Mouse (Mus musculus) forebrain, embryonic 13.5 days (tissue): ENCODE measurements around the gene Dhh. TPM values are rescaled to one million over a fixed set of nuclear protein-coding genes. Genes with fewer than 3 reads are reported as not detected.

Experiments used
- ATAC-seq: fragments of 200-750 bp; cut with Nextera tagmentation; 2 replicates; pipeline ENCODE4 v1.8.0; 2017
- H3K27ac ChIP-seq: fragments of 300-500 bp; sonication (generic); 2 replicates; pipeline ENCODE4 v1.5.1; 2015; ENCODE audit warnings: inconsistent platforms, mild to moderate bottlenecking, moderate library complexity
- H3K27me3 ChIP-seq: fragments of 300-500 bp; sonication (generic); 2 replicates; pipeline ENCODE4 v1.6.1; 2015; ENCODE audit warnings: mild to moderate bottlenecking, inconsistent platforms
- H3K36me3 ChIP-seq: fragments of 300-500 bp; sonication (generic); 2 replicates; pipeline ENCODE4 v1.6.1; 2015; ENCODE audit warnings: mild to moderate bottlenecking, inconsistent platforms; ENCODE audit not compliant: poor library complexity, severe bottlenecking
- H3K4me1 ChIP-seq: fragments of 300-500 bp; sonication (generic); 2 replicates; pipeline ENCODE4 v1.6.1; 2015; ENCODE audit warnings: inconsistent platforms
- H3K4me2 ChIP-seq: fragments of 300-500 bp; sonication (generic); 2 replicates; pipeline ENCODE4 v1.6.1; 2015; ENCODE audit warnings: inconsistent platforms, mild to moderate bottlenecking, moderate library complexity
- H3K4me3 ChIP-seq: fragments of 300-500 bp; sonication (generic); 2 replicates; pipeline ENCODE4 v1.5.1; 2015; ENCODE audit warnings: mild to moderate bottlenecking, inconsistent platforms
- H3K9ac ChIP-seq: fragments of 300-500 bp; sonication (generic); 2 replicates; pipeline ENCODE4 v1.6.1; 2015; ENCODE audit warnings: mild to moderate bottlenecking, inconsistent platforms
- H3K9me3 ChIP-seq: fragments of 300-500 bp; sonication (generic); replicated peaks from 2 replicates; pipeline ENCODE4 v1.6.1; 2016; ENCODE audit warnings: inconsistent platforms
- WGBS: fragments of 180-500 bp; shearing (Covaris S2); methylation state at CpG from one replicate; pipeline ENCODE4 v1.1.7; 2015; 5-methylcytosine and 5-hydroxymethylcytosine counted together
- polyA plus RNA-seq: library from polyadenylated mRNA; unstranded; fragments of >200 nt; fragmentation: Nextera tagmentation; extraction: Ambion mirVana; gene quantifications from 2 replicates; pipeline ENCODE4 v1.2.1, GENCODE M21; 2015

The Dhh gene
- polyA plus RNA-seq, 1 experiment from 2014 or later: 0.22 TPM

DNA sequence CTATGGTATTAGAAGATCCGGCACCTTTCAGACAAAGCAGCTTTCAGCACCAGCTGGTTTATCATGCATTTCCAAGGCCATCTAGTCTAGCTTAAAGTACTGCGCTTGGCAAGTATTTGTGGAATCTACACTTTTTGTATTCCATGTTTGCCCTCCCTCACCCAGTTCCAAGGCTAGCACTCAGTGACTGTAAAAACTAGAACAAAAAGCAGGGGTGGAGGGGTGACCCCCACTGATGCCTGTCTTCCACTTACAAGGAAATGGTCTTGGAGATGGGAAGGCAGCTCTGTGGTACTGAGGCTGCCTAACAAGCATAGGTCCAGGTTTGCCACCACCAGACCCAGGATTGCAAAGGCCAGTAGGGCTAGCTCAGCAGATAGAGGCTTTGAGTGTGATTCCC, 4.3 kb upstream of the Dhh start:
- Histone ChIP-seq H3K9ac (no peak overlapping the region), H3K4me3 (no peak overlapping the region), H3K27me3 (peaks cover 33% of the 10 kb centered on the region), H3K9me3 (no peaks in the 10 kb centered on the region), H3K4me2 (no peak overlapping the region), H3K4me1 (peaks cover 10% of the 10 kb centered on the region), H3K36me3 (peaks cover 44% of the 10 kb centered on the region), H3K27ac (no peak overlapping the region)
- ATAC-seq: no peak
- 89% methylated on average over 2 of the region's 2 CpGs for WGBS

DNA sequence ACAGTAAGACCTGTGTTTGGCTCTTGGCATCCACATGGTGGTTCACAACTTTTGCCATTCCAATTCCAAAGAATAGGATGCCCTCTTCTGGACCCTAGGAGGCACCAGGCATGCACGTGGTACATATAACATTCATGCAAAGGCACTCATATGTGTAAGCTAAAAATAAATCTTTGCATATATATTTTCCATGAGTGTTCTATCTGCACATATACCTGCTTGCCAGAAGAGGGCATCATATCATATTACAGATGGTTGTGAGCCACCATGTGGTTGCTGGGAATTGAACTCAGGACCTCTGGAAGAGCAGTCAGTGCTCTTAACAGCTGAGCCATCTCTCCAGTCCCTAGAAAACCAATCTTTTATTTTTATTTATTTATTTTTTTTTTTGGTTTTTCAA, 3.2 kb upstream of the Dhh start:
- ATAC-seq: no peak
- no peak overlapping the region for H3K4me3 ChIP-seq
- no peak overlapping the region for H3K27ac ChIP-seq

DNA sequence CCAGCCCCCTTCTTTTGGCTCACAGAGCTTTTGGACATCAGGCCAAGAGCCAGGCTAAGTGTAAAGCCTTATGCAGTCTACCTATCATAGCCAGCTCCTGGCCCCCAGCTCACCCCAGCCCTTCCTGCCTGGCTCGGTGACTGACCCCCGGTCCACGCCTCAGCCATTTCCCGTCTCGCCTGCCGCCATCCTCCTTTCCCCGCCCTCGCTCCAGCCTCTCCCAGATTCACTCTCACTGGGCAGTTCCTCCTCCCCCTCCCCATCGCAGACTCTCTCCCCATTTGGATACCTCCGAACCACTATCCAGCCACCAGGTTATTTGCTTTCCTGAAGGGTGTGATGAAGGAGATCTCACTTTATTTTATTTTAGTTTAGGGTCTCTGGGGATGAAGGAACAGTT, 845 bp downstream of the Dhh start:
- H3K4me3 ChIP-seq: peak overlapping the region; percentile 26
- peaks cover 84% of the 10 kb centered on the region for H3K27me3 ChIP-seq
- H3K9me3 ChIP-seq: no peaks in the 10 kb centered on the region
- no peak overlapping the region for H3K27ac ChIP-seq
- H3K36me3 ChIP-seq: no peaks in the 10 kb centered on the region
- H3K4me2 ChIP-seq: peak overlapping the region; percentile 50
- H3K9ac ChIP-seq: 0 out of 2 replicates have a peak overlapping the region, but pooled peaks have one; percentile 37
- H3K4me1 ChIP-seq: peaks cover 39% of the 10 kb centered on the region
- ATAC-seq: no peak
- 2% methylated on average over 10 of the region's 10 CpGs for WGBS

More for the DNA sequence above, 3.2 kb upstream of the Dhh start:
- H3K9ac ChIP-seq: no peak overlapping the region
- no peak overlapping the region for H3K4me2 ChIP-seq
- peaks cover 34% of the 10 kb centered on the region for H3K36me3 ChIP-seq
- H3K27me3 ChIP-seq: peaks cover 44% of the 10 kb centered on the region
- 68% methylated on average over 1 of the region's 1 CpGs for WGBS
- no peaks in the 10 kb centered on the region for H3K9me3 ChIP-seq
- H3K4me1 ChIP-seq: peaks cover 12% of the 10 kb centered on the region

DNA sequence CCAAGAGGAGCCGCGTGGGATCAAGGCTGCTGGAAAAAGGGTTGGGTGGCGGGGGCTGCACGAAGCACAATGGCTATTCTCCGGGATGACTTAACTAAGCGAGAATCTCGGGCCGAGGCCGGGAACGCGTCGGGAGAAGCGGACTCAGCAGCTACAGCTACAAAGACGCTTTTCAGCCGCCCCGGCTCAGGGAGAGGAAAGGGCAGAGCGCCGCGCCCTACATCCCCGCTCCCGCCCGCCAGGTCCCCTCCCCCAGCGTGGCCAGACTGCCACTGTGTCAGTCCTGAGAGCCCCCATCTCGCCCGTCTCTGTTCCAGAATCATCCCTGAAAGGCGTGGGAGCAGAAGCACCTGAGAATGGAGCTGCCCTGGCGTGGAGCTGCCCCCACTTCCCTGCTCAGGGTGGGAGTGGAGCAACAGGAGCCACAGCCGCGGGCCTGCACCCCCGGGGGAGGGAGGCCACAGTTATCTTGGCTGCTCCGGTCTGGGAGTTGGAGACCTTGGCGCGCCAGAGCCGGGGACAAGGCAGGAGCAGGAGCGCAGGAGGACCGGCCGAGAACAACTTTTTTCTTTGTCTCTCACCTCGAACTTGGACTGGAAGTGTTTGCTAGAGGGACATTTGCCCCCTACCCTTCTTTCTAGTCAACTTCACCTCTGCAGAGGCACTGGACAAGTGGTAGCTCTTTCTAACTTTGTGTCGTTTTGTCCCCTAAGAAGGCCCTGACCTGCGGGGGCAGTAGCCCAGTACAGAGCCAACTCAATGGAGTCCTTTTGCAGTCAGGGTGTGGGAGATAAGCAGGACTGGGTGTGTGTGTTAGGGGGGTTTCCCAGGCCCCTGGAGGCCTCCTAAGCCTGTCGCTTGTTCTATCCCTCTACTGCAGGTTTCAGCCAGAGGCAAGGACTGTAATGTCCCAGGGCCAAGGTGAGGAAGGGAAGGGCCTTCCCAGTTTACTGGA, 2.4 kb downstream of the Dhh start:
- peaks cover 96% of the 10 kb centered on the region for H3K27me3 ChIP-seq
- H3K4me3 ChIP-seq: peak overlapping the region; percentile 48
- no peaks in the 10 kb centered on the region for H3K9me3 ChIP-seq
- H3K4me1 ChIP-seq: peaks cover 39% of the 10 kb centered on the region
- no peak for ATAC-seq
- H3K27ac ChIP-seq: no peak overlapping the region
- 3% methylated on average over 39 of the region's 41 CpGs for WGBS
- H3K4me2 ChIP-seq: peak overlapping the region; percentile 90
- H3K9ac ChIP-seq: peak overlapping the region; percentile 51
- no peaks in the 10 kb centered on the region for H3K36me3 ChIP-seq

DNA sequence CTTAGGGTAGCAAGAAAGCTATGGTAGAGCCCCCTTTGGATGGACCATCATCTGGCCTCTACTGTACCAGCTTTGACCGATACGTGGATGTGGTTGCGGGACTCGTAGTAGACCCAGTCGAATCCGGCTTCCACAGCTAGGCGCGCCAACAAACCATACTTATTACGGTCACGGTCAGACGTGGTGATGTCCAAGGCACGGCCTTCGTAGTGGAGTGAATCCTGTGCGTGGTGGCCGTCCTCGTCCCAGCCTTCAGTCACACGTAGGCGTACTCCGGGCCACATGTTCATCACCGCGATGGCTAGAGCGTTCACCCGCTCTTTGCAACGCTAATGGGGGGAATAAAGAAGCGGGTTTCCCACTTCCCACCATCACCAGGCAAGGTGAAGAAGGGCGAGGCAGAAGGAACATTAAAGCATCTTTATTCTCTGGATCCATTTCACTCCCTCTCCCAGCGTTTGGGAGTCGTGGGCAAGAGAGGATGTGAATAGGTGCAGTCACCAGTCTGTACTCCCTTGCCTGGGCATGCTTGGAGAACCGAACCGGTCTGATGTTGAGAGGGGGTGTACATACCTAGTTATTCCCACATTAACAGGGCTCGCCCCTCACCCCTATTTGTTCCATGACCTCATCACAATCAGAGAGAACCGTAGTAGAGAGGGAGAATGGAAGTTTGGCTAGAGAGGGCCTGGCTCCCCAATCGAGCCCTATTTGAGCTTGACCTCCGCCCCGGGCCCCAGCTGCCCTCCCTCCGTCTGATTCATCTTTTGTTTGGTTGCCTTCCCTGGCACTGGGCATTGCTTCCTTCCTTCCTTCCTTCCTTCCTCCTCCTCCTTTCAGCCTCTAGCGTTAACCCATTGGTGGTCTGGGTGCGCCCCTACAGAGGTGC, 3.4 kb downstream of the Dhh start:
- no peaks in the 10 kb centered on the region for H3K9me3 ChIP-seq
- peak overlapping the region; percentile 57 for H3K9ac ChIP-seq
- peak overlapping the region; percentile 48 for H3K4me3 ChIP-seq
- 3% methylated on average over 38 of the region's 38 CpGs for WGBS
- H3K36me3 ChIP-seq: no peaks in the 10 kb centered on the region
- peaks cover 90% of the 10 kb centered on the region for H3K27me3 ChIP-seq
- peaks cover 39% of the 10 kb centered on the region for H3K4me1 ChIP-seq
- no peak for ATAC-seq
- H3K4me2 ChIP-seq: peak overlapping the region; percentile 90
- no peak overlapping the region for H3K27ac ChIP-seq

DNA sequence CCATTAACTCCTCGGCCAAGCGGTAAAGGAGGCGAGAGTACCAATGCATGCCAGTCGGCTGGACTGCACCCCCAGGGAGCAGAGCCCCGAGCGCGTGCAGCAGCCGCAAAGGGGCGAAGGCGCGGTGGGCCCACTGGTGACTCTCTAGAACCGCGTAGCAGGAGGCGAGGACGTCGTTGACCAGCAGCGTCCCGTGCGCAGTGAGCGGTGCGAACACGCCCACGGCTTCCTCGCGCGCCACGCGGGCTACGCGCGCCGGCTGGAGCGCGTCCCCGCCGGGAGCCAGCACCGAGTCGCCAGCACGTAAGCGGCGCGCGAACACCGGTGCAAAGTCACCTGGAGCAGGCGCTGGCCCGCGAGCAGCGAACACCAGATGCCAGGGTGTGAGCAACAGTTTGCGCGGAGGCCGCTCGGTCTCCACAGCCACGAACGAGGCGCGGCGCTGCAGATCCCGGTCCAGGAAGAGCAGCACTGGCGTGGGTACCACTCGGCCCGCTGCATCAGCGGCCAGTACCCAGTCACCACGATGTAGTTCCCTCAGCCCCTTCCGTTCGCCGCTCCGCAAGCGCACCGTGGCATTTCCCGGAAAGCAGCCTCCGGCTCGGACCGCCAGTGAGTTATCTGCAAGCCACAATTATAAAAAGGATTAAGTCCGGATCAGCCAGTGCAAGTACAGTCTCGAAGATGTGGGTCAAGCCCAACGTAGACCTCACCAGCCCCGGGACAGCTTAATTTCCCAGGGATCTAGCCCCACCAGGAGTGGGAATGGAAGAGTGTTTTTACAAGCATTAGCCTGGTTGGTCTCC, 4.2 kb downstream of the Dhh start, which contains the start of gene Rhebl1:
Gene Rhebl1 (minus strand): TSS at position 601 of the 806 bp plus-strand sequence.
- H3K27ac ChIP-seq: no peak within 1 kb of the TSS
- H3K36me3 ChIP-seq: no peaks in the 10 kb centered on the region
- WGBS: under 1% methylated on average over 77 of the region's 77 CpGs
- peaks cover 81% of the 10 kb centered on the region for H3K27me3 ChIP-seq
- no peaks in the 10 kb centered on the region for H3K9me3 ChIP-seq
- peak within 1 kb of the TSS; percentile 90 for H3K4me2 ChIP-seq
- peaks cover 39% of the 10 kb centered on the region for H3K4me1 ChIP-seq
- peak within 1 kb of the TSS; percentile 57 for H3K9ac ChIP-seq
- peak within 1 kb of the TSS; percentile 48 for H3K4me3 ChIP-seq
- ATAC-seq: no peak

DNA sequence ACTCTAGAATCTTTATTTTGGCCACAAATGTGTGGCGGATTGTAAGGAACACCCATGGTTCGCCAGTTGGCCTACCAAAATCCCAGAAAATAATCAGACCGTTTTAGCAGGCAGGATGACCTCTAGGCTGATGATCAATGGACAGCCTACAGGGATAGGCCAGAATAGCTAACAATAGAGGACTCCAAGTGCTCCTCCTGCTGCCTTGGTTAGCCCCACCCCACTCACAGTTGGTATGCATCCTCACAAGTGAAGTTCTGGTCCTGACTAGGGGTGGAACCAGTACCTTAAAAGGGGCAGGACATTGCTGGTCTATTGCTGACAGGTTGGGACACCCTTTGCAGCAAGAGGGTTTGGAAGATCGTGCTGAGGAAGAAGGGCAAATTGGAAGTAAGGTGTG, 5.3 kb downstream of the Dhh start:
- no peak overlapping the region for H3K27ac ChIP-seq
- no peaks in the 10 kb centered on the region for H3K36me3 ChIP-seq
- WGBS: 40% methylated on average over 4 of the region's 4 CpGs
- H3K4me2 ChIP-seq: no peak overlapping the region
- no peak for ATAC-seq
- H3K9me3 ChIP-seq: no peaks in the 10 kb centered on the region
- no peak overlapping the region for H3K4me3 ChIP-seq
- peaks cover 34% of the 10 kb centered on the region for H3K4me1 ChIP-seq
- no peak overlapping the region for H3K9ac ChIP-seq
- H3K27me3 ChIP-seq: peaks cover 70% of the 10 kb centered on the region

DNA sequence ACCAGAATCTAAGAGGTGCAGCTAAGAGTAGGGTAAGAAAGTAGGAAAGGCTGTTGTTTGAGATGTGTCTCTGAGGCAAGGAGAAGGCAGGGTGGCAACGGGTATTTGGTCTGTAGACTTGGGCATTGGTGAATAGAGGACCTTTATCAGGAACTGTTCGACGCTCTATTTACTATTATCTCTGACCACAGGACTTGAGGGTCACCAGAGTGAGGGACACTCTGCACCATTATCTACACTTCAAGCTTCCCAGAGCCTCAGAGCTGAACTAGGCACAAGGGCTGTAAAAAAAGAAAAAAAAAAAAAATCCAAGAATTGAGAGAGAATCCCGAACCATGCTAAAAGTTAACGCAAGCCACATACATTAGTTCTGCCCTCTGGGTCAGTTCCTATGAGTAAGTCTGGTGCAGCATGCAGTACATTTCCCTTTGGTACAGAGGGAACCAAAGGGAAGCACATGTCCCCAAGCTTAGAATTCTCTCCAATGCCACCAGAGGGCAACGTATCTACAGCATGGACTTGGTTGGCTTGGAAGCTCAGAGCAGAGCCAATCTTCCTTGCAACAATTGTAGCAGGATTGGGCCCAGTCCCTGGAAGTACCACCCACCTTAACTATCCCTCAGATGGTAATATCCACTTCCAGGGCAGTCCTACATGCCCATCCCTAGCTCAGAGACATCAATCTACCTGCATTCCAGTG, 6.3 kb downstream of the Dhh start:
- ATAC-seq: peak; percentile 59; the same call in 1 of the 2 replicates
- Histone ChIP-seq H3K9me3 (no peaks in the 10 kb centered on the region), H3K9ac (no peak overlapping the region), H3K4me1 (peaks cover 27% of the 10 kb centered on the region), H3K27me3 (peaks cover 60% of the 10 kb centered on the region), H3K36me3 (no peaks in the 10 kb centered on the region), H3K4me3 (no peak overlapping the region), H3K4me2 (no peak overlapping the region), H3K27ac (no peak overlapping the region)
- 50% methylated on average over 6 of the region's 6 CpGs for WGBS

DNA sequence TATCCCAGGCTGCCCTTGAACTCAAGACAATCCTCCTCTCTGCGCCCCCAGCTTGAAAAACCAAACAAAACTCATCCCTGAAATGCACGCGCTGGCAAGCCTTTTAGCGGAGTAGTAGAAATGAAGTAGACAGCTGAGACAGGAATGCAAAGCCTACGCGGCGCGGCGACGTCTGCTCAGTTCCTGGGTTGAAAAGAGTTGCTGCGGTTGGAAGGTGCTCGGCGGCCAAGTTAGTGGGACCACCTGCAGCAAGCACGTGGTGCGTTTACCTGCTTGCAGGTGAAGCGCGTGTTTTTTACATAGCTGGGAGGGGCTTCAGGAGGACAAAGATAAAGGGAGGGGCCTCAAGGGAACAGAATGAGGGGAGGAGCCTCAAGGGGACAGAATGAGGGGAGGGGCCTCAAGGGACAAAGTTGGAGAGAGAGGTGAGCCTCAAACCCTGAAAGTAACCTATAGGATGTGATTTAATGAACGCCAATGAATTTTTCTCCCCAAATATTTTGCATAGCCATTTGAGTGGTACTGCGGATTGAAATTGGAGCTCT, 7.1 kb downstream of the Dhh start:
- 9% methylated on average over 19 of the region's 19 CpGs for WGBS
- Histone ChIP-seq H3K27ac (no peak overlapping the region), H3K4me3 (no peak overlapping the region), H3K36me3 (no peaks in the 10 kb centered on the region), H3K4me1 (peaks cover 27% of the 10 kb centered on the region), H3K27me3 (peaks cover 52% of the 10 kb centered on the region), H3K9ac (no peak overlapping the region), H3K4me2 (peak overlapping the region; percentile 33), H3K9me3 (no peaks in the 10 kb centered on the region)
- no peak for ATAC-seq

DNA sequence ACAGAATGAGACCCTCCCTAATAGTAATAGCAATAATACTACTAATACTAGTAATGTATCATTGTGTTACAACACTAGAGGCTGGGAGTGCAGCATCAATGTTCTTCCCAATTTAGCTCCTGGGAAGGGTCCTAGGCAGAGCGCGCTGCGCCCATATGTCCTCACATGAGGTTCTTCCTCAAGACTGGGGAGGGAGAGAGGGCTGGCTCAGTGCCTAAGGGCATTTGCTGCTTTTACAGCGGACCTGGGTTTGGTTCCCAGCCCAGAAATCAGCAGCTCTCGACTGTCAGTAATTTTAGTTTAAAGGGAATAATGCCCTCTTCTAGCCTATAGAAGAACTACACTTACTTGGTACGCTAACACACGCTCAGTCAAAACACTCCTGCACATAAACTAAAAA, 10.8 kb downstream of the Dhh start:
- Histone ChIP-seq H3K9ac (no peak overlapping the region), H3K27me3 (peaks cover 15% of the 10 kb centered on the region), H3K4me2 (no peak overlapping the region), H3K9me3 (no peaks in the 10 kb centered on the region), H3K36me3 (no peaks in the 10 kb centered on the region), H3K4me3 (no peak overlapping the region), H3K4me1 (no peaks in the 10 kb centered on the region), H3K27ac (no peak overlapping the region)
- no peak for ATAC-seq
- 82% methylated on average over 7 of the region's 7 CpGs for WGBS
